Mouse (Mus musculus) ES-E14 (cell line): Measurements from ENCODE around the gene Hpf1. TPM values are rescaled to one million over a fixed set of nuclear protein-coding genes. Genes with fewer than 3 reads are reported as not detected.

Experiments used
- DNase-seq: peaks from one replicate; pipeline ENCODE4 v3.0.0-alpha.2; 2013; ENCODE audit warnings: low read depth, low spot score
- H3K27ac ChIP-seq: 2 replicates; pipeline ENCODE4 v1.5.1; 2012; ENCODE audit warnings: low read depth, mild to moderate bottlenecking, low read length, moderate library complexity, mixed read lengths; ENCODE audit not compliant: poor library complexity, insufficient read depth, severe bottlenecking
- H3K36me3 ChIP-seq: 2 replicates; pipeline ENCODE4 v1.6.1; 2012; ENCODE audit warnings: mild to moderate bottlenecking, low read length, moderate library complexity, mixed read lengths; ENCODE audit not compliant: control insufficient read depth, poor library complexity, insufficient read depth, severe bottlenecking
- H3K4me1 ChIP-seq, 2 experiments: fragments of 150-350 bp in 1 of 2; sonication (generic) in 1 of 2; 2 replicates each; pipeline ENCODE4 v1.6.1; 2012; ENCODE audit warnings: low read length in 2 of 2, mild to moderate bottlenecking in 1 of 2, mixed read lengths in 1 of 2; ENCODE audit not compliant: control insufficient read depth in 2 of 2, insufficient read depth in 2 of 2, poor library complexity in 1 of 2
- H3K4me3 ChIP-seq, 2 experiments: fragments of 150-350 bp in 1 of 2; sonication (generic) in 1 of 2; 2 replicates each; pipeline ENCODE4 v1.5.1; 2012; ENCODE audit warnings: low read length in 2 of 2, low read depth in 1 of 2, mild to moderate bottlenecking in 1 of 2, mixed read lengths in 1 of 2; ENCODE audit not compliant: insufficient read depth in 1 of 2, poor library complexity in 1 of 2, severe bottlenecking in 1 of 2
- H3K9ac ChIP-seq: 2 replicates; pipeline ENCODE4 v1.6.1; 2012; ENCODE audit warnings: low read depth, mild to moderate bottlenecking, low read length, mixed read lengths; ENCODE audit not compliant: poor library complexity, insufficient read depth, severe bottlenecking
- H3K9me3 ChIP-seq: fragments of 150-350 bp; sonication (generic); 2 replicates; pipeline ENCODE4 v1.6.1; 2012; ENCODE audit warnings: low read depth, mild to moderate bottlenecking, low read length; ENCODE audit not compliant: control insufficient read depth, insufficient read depth
- CHD2 ChIP-seq: IDR thresholded peaks from 2 replicates; pipeline ENCODE4 v1.6.1; 2014; ENCODE audit warnings: mild to moderate bottlenecking, low read depth, low read length, inconsistent platforms
- HCFC1 ChIP-seq: IDR thresholded peaks from 2 replicates; pipeline ENCODE4 v1.6.1; 2012; ENCODE audit warnings: low read length, inconsistent platforms, borderline replicate concordance; ENCODE audit not compliant: insufficient read depth
- MAFK ChIP-seq: IDR thresholded peaks from 2 replicates; pipeline ENCODE4 v1.6.1; 2014; ENCODE audit warnings: mild to moderate bottlenecking, low read depth, low read length, inconsistent platforms; ENCODE audit not compliant: insufficient read depth
- ZC3H11A ChIP-seq: IDR thresholded peaks from 2 replicates; pipeline ENCODE4 v1.6.1; 2012; ENCODE audit warnings: low read depth, mild to moderate bottlenecking, inconsistent platforms, low read length, borderline replicate concordance
- ZNF384 ChIP-seq: IDR thresholded peaks from 2 replicates; pipeline ENCODE4 v1.6.1; 2012; ENCODE audit warnings: low read depth, low read length, inconsistent platforms
- in situ Hi-C, 2 experiments: fragments of 600-800 bp; cut with MboI; formaldehyde crosslinking; loops; one replicate each; pipeline ENCODE4 v1.15.1; 2025; ENCODE audit warnings: low sequenced_read_pairs in 2 of 2, inconsistent platforms in 1 of 2; ENCODE audit not compliant: unreplicated experiment in 2 of 2
- total RNA-seq: library from RNA; depleted of rRNA; stranded (reverse); fragments of 300-350 nt; gene quantifications from 2 replicates; pipeline ENCODE4 v1.2.3, GENCODE M21; 2012

The Hpf1 gene
- total RNA-seq, 1 experiment, result 44.6 TPM

DNA sequence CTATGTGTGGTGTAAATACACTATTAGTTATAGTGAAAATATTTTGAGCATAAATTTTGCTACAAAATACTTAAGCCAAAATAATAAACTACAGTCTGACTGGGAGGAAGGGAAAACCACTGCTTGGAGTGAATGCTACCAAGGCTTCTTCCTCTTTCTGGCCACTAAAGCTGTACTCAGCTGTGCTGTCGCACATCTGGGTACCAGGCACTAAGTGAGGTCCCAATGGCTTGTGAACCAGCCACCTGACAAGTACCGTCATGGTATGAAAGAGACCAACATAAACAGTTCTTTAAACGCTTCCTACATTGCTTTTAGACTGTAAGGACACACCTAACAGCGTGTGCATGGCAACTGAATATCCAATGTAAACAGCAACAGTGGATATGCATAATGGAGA, 30.0 kb downstream of the Hpf1 start:
- in situ Hi-C loops, result no loop called here
- no peak for DNase-seq
- no peak overlapping the region for H3K9ac ChIP-seq
- H3K9me3 ChIP-seq, result no peaks in the 10 kb centered on the region
- H3K4me1 ChIP-seq, result no peaks in the 10 kb centered on the region
- peaks cover 3% of the 10 kb centered on the region for H3K36me3 ChIP-seq
- no peak for TF ChIP-seq CHD2
- TF ChIP-seq ZC3H11A, result no peak
- no peak for TF ChIP-seq HCFC1
- TF ChIP-seq MAFK, result no peak
- TF ChIP-seq ZNF384, result no peak
- H3K27ac ChIP-seq, result no peak overlapping the region
- H3K4me3 ChIP-seq, result no peak overlapping the region

DNA sequence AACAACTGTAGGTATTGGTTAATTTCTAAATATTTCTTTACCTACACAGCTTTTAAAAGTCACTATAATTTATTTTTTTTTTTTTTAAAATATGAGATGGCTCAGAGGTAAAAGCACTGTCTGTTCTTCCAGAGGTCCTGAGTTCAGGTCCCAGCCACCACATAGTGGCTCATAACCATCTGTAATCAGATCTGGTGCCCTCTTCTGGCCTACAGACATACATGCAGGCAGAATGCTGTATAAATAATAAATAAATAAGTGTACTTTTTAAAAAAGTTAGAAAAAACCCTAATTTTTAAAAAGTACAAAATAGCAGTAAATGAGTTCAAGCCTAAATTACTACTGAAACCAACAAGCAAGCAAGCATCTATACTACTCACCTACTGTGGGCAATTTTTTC, 43.4 kb downstream of the Hpf1 start:
- no peak for DNase-seq
- no peak overlapping the region for H3K4me3 ChIP-seq
- in situ Hi-C loops, result no loop called here
- TF ChIP-seq ZC3H11A (no peak), MAFK (no peak), ZNF384 (no peak), CHD2 (no peak), HCFC1 (no peak)
- H3K27ac ChIP-seq, result no peak overlapping the region
- H3K9ac ChIP-seq, result no peak overlapping the region
- H3K9me3 ChIP-seq, result no peaks in the 10 kb centered on the region
- no peaks in the 10 kb centered on the region for H3K4me1 ChIP-seq
- peaks cover 4% of the 10 kb centered on the region; the same call in 1 of the 2 replicates for H3K36me3 ChIP-seq

DNA sequence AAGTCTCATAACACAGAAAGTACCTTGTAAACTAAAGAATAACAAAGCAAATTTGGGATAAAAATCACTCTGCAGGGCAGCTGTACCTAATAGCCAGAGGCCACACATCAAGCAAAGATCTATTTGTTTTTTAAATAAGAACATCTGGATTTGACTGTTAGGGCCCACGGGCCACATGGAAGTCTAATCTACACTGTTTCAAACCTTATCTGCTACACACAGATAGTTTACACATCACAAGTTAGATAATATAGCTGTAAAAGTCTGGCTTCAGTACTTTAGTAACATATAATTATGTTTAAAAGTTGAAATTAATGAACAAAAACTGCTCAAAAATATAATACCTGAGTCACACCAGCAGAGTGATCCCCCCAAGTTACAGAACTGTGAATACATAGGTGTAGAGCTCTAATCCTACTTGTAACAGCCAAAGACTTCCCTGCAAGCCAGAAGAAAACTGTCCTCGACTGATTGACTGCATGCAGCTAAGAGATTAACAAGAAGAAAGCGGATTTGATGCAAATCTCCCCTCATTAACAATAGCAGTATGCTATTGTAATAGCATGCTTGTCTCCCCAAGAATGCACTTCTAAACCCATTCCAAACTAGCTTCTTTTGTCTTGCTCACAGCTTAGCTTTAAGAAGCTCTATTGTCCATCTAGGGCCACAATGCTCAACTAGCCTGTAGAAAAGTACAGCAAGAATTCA, 48.7 kb downstream of the Hpf1 start:
- in situ Hi-C loops, result no loop called here
- TF ChIP-seq CHD2 (no peak), ZNF384 (no peak)
- no peaks in the 10 kb centered on the region for H3K4me1 ChIP-seq
- no peak for DNase-seq
- H3K4me3 ChIP-seq, result no peak overlapping the region
- no peak overlapping the region for H3K27ac ChIP-seq
- no peak overlapping the region for H3K9ac ChIP-seq
- no peaks in the 10 kb centered on the region for H3K9me3 ChIP-seq
- H3K36me3 ChIP-seq, result peaks cover 4% of the 10 kb centered on the region; the same call in 1 of the 2 replicates

DNA sequence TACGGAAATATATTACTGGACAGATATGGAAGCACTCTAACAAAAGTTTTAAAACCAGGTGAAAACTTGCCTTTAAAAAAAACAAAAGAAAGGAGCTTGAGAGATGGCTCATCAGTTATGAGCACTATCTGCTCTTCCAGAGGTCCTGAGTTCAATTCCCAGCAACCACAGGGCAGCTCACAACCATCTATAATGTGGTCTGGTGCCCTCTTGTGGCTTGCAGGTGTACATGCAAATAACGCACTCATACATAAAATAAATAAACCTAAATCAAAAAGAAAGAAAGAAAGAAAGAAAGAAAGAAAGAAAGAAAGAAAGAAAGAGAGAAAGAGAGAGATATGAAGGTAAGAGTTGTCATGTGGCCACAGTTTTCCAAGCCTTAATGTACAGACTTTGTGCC, 52.6 kb downstream of the Hpf1 start:
- no peak for DNase-seq
- H3K36me3 ChIP-seq, result no peaks in the 10 kb centered on the region; the same call in 1 of the 2 replicates
- no peaks in the 10 kb centered on the region; a peak in 1 of 4 replicates for H3K4me1 ChIP-seq
- H3K27ac ChIP-seq, result no peak overlapping the region
- in situ Hi-C loops, result no loop called here
- no peaks in the 10 kb centered on the region for H3K9me3 ChIP-seq
- TF ChIP-seq HCFC1, result no peak
- no peak for TF ChIP-seq ZC3H11A
- TF ChIP-seq ZNF384, result no peak
- TF ChIP-seq MAFK, result no peak
- TF ChIP-seq CHD2, result no peak
- no peak overlapping the region for H3K9ac ChIP-seq
- no peak overlapping the region for H3K4me3 ChIP-seq

DNA sequence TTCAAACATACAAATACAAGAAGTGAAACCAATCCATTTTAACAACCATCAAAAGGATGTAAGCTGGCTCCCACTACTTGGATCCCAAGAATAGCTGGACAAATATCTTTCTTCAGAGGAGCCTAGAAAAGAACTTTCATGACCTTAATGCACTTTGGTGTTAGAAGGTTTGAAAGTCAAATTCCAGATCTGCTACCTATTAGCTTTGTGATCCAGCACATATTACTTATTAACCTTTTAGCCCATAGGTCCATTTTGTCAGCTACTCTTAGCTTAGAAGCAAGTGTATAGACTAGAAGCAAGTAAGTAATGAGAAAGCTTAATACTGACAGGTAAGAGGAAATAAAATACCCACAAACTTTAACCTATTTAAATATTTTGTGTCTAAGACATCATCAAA, 57.3 kb downstream of the Hpf1 start:
- no peaks in the 10 kb centered on the region for H3K36me3 ChIP-seq
- no peak overlapping the region for H3K27ac ChIP-seq
- in situ Hi-C loops, result no loop called here
- TF ChIP-seq CHD2 (no peak), MAFK (no peak), ZC3H11A (no peak), ZNF384 (no peak), HCFC1 (no peak)
- H3K4me3 ChIP-seq, result no peak overlapping the region
- H3K4me1 ChIP-seq, result no peaks in the 10 kb centered on the region; a peak in 1 of 4 replicates
- no peaks in the 10 kb centered on the region for H3K9me3 ChIP-seq
- no peak for DNase-seq
- no peak overlapping the region for H3K9ac ChIP-seq
